Mouse (Mus musculus) forebrain, embryonic 16.5 days (tissue): Measurements from ENCODE around the gene Gm4559. TPM values are rescaled to one million over a fixed set of nuclear protein-coding genes. Genes with fewer than 3 reads are reported as not detected.
"Not testable (repeated sequence)": the region's sequence is repeated elsewhere in the genome, so short reads cannot be mapped to it uniquely, and the experiment has no call there.

Experiments used
- ATAC-seq: fragments of 200-750 bp; cut with Nextera tagmentation; 2 replicates; pipeline ENCODE4 v1.8.0; 2017; ENCODE audit warnings: mild to moderate bottlenecking, moderate library complexity
- H3K27ac ChIP-seq: fragments of 300-500 bp; sonication (generic); 2 replicates; pipeline ENCODE4 v1.5.1; 2014; ENCODE audit warnings: low read length, control low read depth
- H3K27me3 ChIP-seq: fragments of 300-500 bp; sonication (generic); replicated peaks from 2 replicates; pipeline ENCODE4 v1.6.1; 2014; ENCODE audit warnings: low read length; ENCODE audit not compliant: control insufficient read depth, insufficient read depth
- H3K36me3 ChIP-seq: fragments of 300-500 bp; sonication (generic); 2 replicates; pipeline ENCODE4 v1.6.1; 2014; ENCODE audit not compliant: control insufficient read depth, insufficient read depth
- H3K4me1 ChIP-seq: fragments of 300-500 bp; sonication (generic); replicated peaks from 2 replicates; pipeline ENCODE4 v1.6.1; 2014; ENCODE audit warnings: low read length; ENCODE audit not compliant: control insufficient read depth, insufficient read depth
- H3K4me2 ChIP-seq: fragments of 300-500 bp; sonication (generic); 2 replicates; pipeline ENCODE4 v1.6.1; 2014; ENCODE audit warnings: mild to moderate bottlenecking, low read length, control low read depth
- H3K4me3 ChIP-seq: fragments of 300-500 bp; sonication (generic); replicated peaks from 2 replicates; pipeline ENCODE4 v1.5.1; 2014; ENCODE audit warnings: mild to moderate bottlenecking, low read length, control low read depth
- H3K9ac ChIP-seq: fragments of 300-500 bp; sonication (generic); replicated peaks from 2 replicates; pipeline ENCODE4 v1.6.1; 2014; ENCODE audit warnings: low read depth, low read length, control low read depth
- H3K9me3 ChIP-seq: fragments of 300-500 bp; sonication (generic); 2 replicates; pipeline ENCODE4 v1.6.1; 2016; ENCODE audit warnings: low read length; ENCODE audit not compliant: control insufficient read depth
- WGBS: fragments of 180-500 bp; shearing (Covaris S2); extraction: QIAGEN DNeasy Blood & Tissue Kit; methylation state at CpG from one replicate; pipeline ENCODE4 v1.1.7; 2014; 5-methylcytosine and 5-hydroxymethylcytosine counted together
- polyA plus RNA-seq: library from polyadenylated mRNA; unstranded; fragments of >200 nt; fragmentation: Nextera tagmentation; extraction: Ambion mirVana; gene quantifications from 2 replicates; pipeline ENCODE4 v1.2.1, GENCODE M21; 2015

Gene Gm4559
- polyA plus RNA-seq, 1 experiment from 2014 or later = not detected

GRCm38 (mm10) chr7:142284023-142284591, 9.9 kb upstream of the Gm4559 start:
- peak; percentile 81 for ATAC-seq
- WGBS = under 1% methylated on average over 38 of the region's 38 CpGs
- H3K27me3 ChIP-seq = peaks cover 10% of the 10 kb centered on the region
- peaks cover 12% of the 10 kb centered on the region for H3K4me1 ChIP-seq
- peak overlapping the region; percentile 64 for H3K27ac ChIP-seq
- no peaks in the 10 kb centered on the region for H3K36me3 ChIP-seq
- H3K9me3 ChIP-seq = no peaks in the 10 kb centered on the region
- H3K9ac ChIP-seq = peak overlapping the region; percentile 64
- H3K4me2 ChIP-seq = peak overlapping the region; percentile 92
- peak overlapping the region; percentile 64 for H3K4me3 ChIP-seq

GRCm38 (mm10) chr7:142282847-142283246, 8.7 kb upstream of the Gm4559 start:
- ATAC-seq, H3K4me2 ChIP-seq, H3K36me3 ChIP-seq, H3K4me3 ChIP-seq, H3K27ac ChIP-seq, H3K9ac ChIP-seq, H3K9me3 ChIP-seq: not testable (repeated sequence)
- H3K4me1 ChIP-seq = peaks cover 12% of the 10 kb centered on the region
- H3K27me3 ChIP-seq = peaks cover 10% of the 10 kb centered on the region
- 29% methylated on average over 2 of the region's 2 CpGs for WGBS

- not testable (repeated sequence) for H3K27ac ChIP-seq, H3K4me3 ChIP-seq, H3K36me3 ChIP-seq, H3K9me3 ChIP-seq, ATAC-seq, H3K4me1 ChIP-seq, H3K4me2 ChIP-seq, H3K9ac ChIP-seq
- peaks cover 10% of the 10 kb centered on the region for H3K27me3 ChIP-seq
- 80% methylated on average over 1 of the region's 1 CpGs for WGBS
These were observed 5.1 kb upstream of the Gm4559 start for GRCm38 (mm10) chr7:142279291-142279690.

- not testable (repeated sequence) for H3K4me1 ChIP-seq, H3K4me2 ChIP-seq, H3K27me3 ChIP-seq, H3K9me3 ChIP-seq, H3K9ac ChIP-seq, H3K36me3 ChIP-seq, H3K4me3 ChIP-seq, H3K27ac ChIP-seq
- 0% methylated on average over 3 of the region's 3 CpGs for WGBS
- ATAC-seq = peak; percentile 40; the same call in 1 of the 2 replicates
These were observed 4.0 kb upstream of the Gm4559 start for GRCm38 (mm10) chr7:142278183-142278582.

GRCm38 (mm10) chr7:142258254-142258653, 15.9 kb downstream of the Gm4559 start, which contains the start of gene Gm2431:
Gm2431 (minus strand) TSS chr7:142258354.
- not testable (repeated sequence) for ATAC-seq, H3K27me3 ChIP-seq, H3K27ac ChIP-seq, H3K36me3 ChIP-seq, H3K9ac ChIP-seq, H3K4me1 ChIP-seq, H3K4me3 ChIP-seq, H3K4me2 ChIP-seq, H3K9me3 ChIP-seq
- 55% methylated on average over 1 of the region's 1 CpGs for WGBS

GRCm38 (mm10) chr7:142255517-142255916, 18.6 kb downstream of the Gm4559 start:
- Histone ChIP-seq H3K27ac (no peak overlapping the region), H3K4me2 (no peak overlapping the region), H3K36me3 (no peaks in the 10 kb centered on the region), H3K9ac (no peak overlapping the region), H3K4me3 (no peak overlapping the region), H3K4me1 (no peaks in the 10 kb centered on the region), H3K27me3 (no peaks in the 10 kb centered on the region), H3K9me3 (no peaks in the 10 kb centered on the region)
- WGBS = 1% methylated on average over 2 of the region's 2 CpGs
- no peak for ATAC-seq

GRCm38 (mm10) chr7:142249824-142250223, 24.3 kb downstream of the Gm4559 start:
- Histone ChIP-seq H3K9me3 (no peaks in the 10 kb centered on the region), H3K4me3 (no peak overlapping the region), H3K36me3 (no peaks in the 10 kb centered on the region), H3K9ac (no peak overlapping the region), H3K27ac (no peak overlapping the region), H3K4me1 (no peaks in the 10 kb centered on the region), H3K4me2 (no peak overlapping the region), H3K27me3 (no peaks in the 10 kb centered on the region)
- ATAC-seq = no peak
- 0% methylated on average over 1 of the region's 1 CpGs for WGBS

GRCm38 (mm10) chr7:142240978-142241377, 33.2 kb downstream of the Gm4559 start, which contains the start of gene Gm40460:
Gm40460 (minus strand) TSS chr7:142241078.
- Histone ChIP-seq H3K9ac (no peak within 1 kb of the TSS), H3K27ac (no peak within 1 kb of the TSS), H3K4me3 (no peak within 1 kb of the TSS), H3K4me2 (no peak within 1 kb of the TSS), H3K27me3 (no peaks in the 10 kb centered on the region), H3K4me1 (no peaks in the 10 kb centered on the region), H3K36me3 (no peaks in the 10 kb centered on the region), H3K9me3 (no peaks in the 10 kb centered on the region)
- WGBS = 49% methylated on average over 2 of the region's 2 CpGs
- no peak for ATAC-seq

GRCm38 (mm10) chr7:142231540-142231939, 42.6 kb downstream of the Gm4559 start:
- Histone ChIP-seq H3K4me3 (no peak overlapping the region), H3K36me3 (no peaks in the 10 kb centered on the region), H3K4me2 (no peak overlapping the region), H3K27me3 (no peaks in the 10 kb centered on the region), H3K27ac (no peak overlapping the region), H3K9me3 (no peaks in the 10 kb centered on the region), H3K9ac (no peak overlapping the region), H3K4me1 (no peaks in the 10 kb centered on the region)
- WGBS = 29% methylated on average over 1 of the region's 1 CpGs
- ATAC-seq = no peak

- H3K9ac ChIP-seq, H3K9me3 ChIP-seq, H3K4me2 ChIP-seq, H3K4me3 ChIP-seq, H3K27me3 ChIP-seq, H3K27ac ChIP-seq, H3K4me1 ChIP-seq, ATAC-seq, H3K36me3 ChIP-seq: not testable (repeated sequence)
- whole genome bisulfite sequencing = 51% methylated on average over 3 of the region's 3 CpGs
These were observed 44.3 kb downstream of the Gm4559 start, which contains the start of gene Krtap5-5 for GRCm38 (mm10) chr7:142229871-142230270. Krtap5-5 (minus strand) TSS chr7:142229971.
